Mouse (Mus musculus) hematopoietic stem cell, adult 5-6 weeks (primary cell): ENCODE results near the gene Gm18336. TPM values are rescaled to one million over a fixed set of nuclear protein-coding genes. Genes with fewer than 3 reads are reported as not detected.

Experiments used
- total RNA-seq: library from RNA; stranded (forward); fragments of 172-1452, 232-1000 nt; gene quantifications from 2 replicates; pipeline ENCODE4 v1.2.3, GENCODE M21; 2017

Gm18336 gene
- total RNA-seq, 1 experiment from 2014 or later: not detected

Other genes with a start within 250 kb of the Gm18336 start
- gene Xlr5b, start 249.9 kb downstream of the Gm18336 start, total RNA-seq: not detected in 2 replicates
- not detected in 2 replicates for gene DXBay18, start 249.3 kb downstream of the Gm18336 start, total RNA-seq
- gene Spin2d, start 221.7 kb downstream of the Gm18336 start, total RNA-seq: 0.89 TPM in 1 of 2 replicates, not detected in the other
- gene Xlr3b, start 206.5 kb downstream of the Gm18336 start, total RNA-seq: 17.2 and 18.8 TPM in 2 replicates
- 18.1 and 32.3 TPM in 2 replicates for gene Xlr4b, start 184.4 kb downstream of the Gm18336 start, total RNA-seq
- gene F8a, start 170.4 kb downstream of the Gm18336 start, total RNA-seq: 3.1 and 5.8 TPM in 2 replicates
- gene Xlr4c, start 155.6 kb downstream of the Gm18336 start, total RNA-seq: 7.6 and 17.8 TPM in 2 replicates
- not detected in 2 replicates for gene Xlr3c, start 133.3 kb downstream of the Gm18336 start, total RNA-seq
- not detected in 2 replicates for gene Xlr5a, start 105.8 kb downstream of the Gm18336 start, total RNA-seq
- not detected in 2 replicates for gene Xlr5c, start 105.8 kb downstream of the Gm18336 start, total RNA-seq
- gene Gm45015, start 61.9 kb downstream of the Gm18336 start, total RNA-seq: 0.50 and 0.69 TPM in 2 replicates
- 13.1 and 17.6 TPM in 2 replicates for gene Zfp275, start 56.1 kb downstream of the Gm18336 start, total RNA-seq
- 0.30 and 0.81 TPM in 2 replicates for gene Zfp92, start 12.4 kb upstream of the Gm18336 start, total RNA-seq
- gene Trex2, start 36.6 kb upstream of the Gm18336 start, total RNA-seq: not detected in 2 replicates
- gene Haus7, start 60.3 kb upstream of the Gm18336 start, total RNA-seq: 34.5 and 44.6 TPM in 2 replicates
- 11.8 and 16.3 TPM in 2 replicates for gene Bgn, start 84.9 kb upstream of the Gm18336 start, total RNA-seq
- gene Atp2b3, start 104.3 kb upstream of the Gm18336 start, total RNA-seq: 0.25 TPM in 1 of 2 replicates, not detected in the other
- 0.35 and 1.5 TPM in 2 replicates for gene Dusp9, start 240.7 kb upstream of the Gm18336 start, total RNA-seq